Mouse (Mus musculus) testis, postnatal 14 days (tissue): ENCODE results near the gene Snx3.

ENCODE experiments used
- DNase-seq: peaks from one replicate; pipeline ENCODE4 v3.0.0; 2021; ENCODE audit warnings: low spot score

The Snx3 gene

DNA sequence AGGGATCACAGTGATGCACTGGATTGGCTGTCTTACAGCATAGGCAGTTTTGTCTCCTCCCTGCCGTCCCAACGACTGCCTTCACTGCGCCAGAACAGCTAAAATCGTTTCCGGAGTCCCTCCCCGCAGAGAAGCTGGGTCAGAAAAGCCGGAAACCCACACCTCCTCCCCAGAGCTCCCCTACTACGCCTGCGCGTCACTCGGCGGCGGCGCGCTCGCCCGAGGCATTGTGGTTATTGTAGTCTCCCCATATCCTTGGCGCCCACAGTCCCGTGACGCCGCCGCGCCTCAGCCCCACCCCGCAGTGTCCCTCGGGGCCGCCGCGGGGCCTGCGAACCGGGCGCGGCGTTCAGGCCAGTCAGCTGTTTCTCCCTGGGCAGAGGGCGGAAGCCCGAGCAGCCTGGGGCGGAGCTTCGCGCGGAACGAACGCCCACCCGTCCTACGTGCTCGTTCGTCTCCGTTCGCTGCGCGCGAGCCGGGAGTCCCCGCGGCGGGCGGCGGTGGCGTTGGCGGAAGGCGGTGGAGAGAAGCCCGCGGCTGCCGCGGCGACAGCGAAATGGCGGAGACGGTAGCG is at the start of gene Snx3:
Gene Snx3 (plus strand): TSS at position 256 of the 574 bp plus-strand sequence.
- peak; percentile 97 for DNase-seq

DNA sequence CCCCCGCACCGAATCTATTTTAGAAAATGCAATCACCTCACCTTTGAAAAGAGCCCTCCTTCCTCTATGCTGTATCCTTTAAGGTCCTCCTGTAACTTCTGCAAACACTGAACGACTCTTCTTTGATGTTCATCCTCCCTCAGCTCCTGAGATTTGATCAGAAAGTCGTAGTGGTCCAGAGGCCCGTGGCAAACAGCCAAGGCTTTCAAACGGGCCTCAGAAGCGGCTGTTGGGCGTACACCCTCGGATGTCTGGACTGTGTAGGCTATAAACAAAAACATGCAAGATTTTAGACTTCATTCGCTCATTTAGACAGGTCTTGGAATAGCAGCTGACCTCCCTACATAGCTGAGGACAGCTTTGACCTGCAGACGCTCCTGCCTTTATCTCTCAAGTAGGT is 47.6 kb upstream of the Snx3 start:
- no peak for DNase-seq

- DNase-seq, result no peak
These were observed 47.1 kb upstream of the Snx3 start for GRCm38 (mm10) chr10:42454690-42455089.

- no peak for DNase-seq
These were observed 45.8 kb upstream of the Snx3 start for GRCm38 (mm10) chr10:42455981-42456380.

DNA sequence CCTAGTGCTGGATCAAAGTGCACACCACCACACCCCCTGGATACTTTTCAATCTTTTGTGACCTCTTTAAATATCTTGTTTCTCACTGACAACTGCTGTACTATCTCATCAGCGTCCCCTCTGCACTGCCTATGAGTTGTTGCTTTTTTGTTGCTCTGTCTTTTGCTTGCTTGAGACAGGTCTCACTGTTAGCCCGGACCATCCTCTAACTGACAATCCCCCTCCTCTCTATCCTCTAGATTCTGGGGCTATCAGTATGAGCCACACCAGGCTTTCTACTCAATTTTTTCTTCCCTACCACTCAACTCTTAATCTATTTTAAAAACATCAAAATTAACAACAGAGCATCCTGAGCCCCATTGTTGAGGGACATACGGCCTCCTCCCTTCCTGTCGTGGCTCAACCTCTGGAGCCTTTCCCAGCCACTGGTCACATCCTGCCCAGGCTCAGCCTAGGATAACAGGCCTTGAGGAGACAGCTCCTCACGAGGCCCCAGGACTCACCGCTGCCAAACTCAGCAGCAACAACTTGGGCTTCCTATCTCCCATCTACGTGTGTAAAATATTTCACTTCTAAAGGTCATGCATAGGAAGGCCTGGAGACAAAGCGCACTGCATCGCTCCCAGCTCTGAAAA is 44.2 kb upstream of the Snx3 start:
- no peak for DNase-seq

GRCm38 (mm10) chr10:42464224-42464623 is 37.6 kb upstream of the Snx3 start:
- no peak for DNase-seq

- no peak for DNase-seq
These were observed 37.0 kb upstream of the Snx3 start for GRCm38 (mm10) chr10:42464805-42465204.

GRCm38 (mm10) chr10:42474946-42475514 is 26.8 kb upstream of the Snx3 start:
- no peak for DNase-seq

DNA sequence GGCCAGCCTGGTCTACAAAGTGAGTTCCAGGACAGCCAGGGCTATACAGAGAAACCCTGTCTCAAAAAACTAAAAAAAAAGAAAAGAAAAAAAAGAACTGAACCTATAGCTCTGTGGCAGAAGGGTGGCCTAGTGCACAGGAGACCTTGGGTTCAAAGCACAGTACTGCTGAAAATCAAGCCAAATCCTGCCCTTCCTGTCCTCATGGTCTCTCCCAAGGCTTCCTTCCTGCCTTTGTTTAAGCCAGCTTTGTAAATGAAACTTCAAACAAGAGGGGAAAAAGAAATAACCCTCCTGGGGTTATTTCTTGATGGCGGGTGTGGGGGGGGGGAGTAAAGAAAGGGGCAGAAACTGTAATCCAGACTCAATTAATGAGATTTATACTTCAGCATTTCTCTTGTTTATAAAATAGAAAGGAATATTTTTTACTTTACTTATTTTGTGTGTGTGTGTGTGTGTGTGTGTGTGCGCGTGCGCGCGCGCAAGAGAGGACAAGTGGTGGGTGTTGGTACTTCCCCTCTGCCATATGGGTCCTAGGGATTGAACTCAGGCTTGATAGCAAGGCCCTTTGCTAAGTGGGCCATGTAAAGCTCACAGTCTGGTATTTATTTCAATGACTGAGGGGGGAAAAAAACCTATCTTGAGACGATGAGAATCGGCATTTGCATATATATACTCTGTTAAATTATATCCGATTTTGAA is 24.9 kb upstream of the Snx3 start:
- DNase-seq, result no peak

DNA sequence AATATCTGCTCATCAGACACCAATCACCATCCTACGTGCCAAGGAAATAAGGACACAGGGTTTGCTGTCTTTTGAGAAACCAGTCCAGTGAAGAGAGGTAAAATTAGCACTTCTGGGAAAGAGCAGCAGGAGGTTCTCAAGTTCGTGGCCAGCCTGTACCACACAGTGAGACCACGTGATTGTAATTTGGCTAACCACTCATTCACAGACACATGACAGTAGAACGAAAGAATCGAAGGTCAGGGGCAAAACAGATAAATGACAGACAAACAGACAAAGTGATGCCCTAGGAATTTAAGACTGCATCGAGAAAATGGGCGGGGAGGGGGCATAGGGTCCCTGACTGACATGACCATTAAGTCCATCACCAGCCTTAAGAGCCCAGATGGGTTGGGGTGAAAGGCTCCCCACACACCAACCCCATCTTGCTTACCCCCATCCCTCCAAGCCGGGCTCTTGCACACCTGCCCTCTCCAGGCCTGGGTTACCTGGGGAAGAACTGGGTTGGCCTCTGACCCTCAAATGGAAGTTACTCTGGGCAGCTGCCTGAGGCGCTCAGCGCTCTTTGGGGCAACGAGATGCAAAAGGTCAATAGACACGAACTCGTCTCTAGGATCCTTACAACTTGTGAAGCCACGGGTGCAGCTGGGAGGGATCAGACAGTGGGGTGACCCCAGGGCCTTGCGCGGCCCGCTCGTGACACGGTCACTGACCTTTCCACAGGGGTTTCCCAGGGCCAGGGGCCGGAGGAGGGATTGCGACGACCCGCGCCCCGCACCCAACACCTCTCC is 24.1 kb upstream of the Snx3 start:
- DNase-seq, result no peak

GRCm38 (mm10) chr10:42478341-42478720 is 23.5 kb upstream of the Snx3 start, which contains the start of gene Afg1l:
Gene Afg1l, minus strand, starts transcription at chr10:42478565.
- peak; percentile 95 for DNase-seq

DNA sequence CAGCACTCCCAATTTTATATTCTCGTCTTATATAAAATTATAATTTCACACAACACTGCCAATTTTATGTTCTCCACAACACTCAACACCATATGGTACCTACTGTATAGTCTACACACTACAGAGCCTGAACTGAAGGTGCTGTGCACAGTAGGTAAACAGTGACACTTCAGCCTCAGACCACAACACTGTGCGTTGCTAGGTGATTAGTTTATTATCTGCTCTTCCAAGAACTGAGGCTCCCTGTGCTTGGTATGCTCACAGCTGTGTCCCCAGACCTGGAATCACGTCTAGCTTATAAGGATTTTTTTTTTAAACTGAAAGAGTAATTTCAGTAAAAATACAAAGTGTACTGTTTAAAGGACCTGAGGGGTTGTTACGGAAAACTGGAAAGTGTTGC is 21.1 kb upstream of the Snx3 start:
- no peak for DNase-seq

DNA sequence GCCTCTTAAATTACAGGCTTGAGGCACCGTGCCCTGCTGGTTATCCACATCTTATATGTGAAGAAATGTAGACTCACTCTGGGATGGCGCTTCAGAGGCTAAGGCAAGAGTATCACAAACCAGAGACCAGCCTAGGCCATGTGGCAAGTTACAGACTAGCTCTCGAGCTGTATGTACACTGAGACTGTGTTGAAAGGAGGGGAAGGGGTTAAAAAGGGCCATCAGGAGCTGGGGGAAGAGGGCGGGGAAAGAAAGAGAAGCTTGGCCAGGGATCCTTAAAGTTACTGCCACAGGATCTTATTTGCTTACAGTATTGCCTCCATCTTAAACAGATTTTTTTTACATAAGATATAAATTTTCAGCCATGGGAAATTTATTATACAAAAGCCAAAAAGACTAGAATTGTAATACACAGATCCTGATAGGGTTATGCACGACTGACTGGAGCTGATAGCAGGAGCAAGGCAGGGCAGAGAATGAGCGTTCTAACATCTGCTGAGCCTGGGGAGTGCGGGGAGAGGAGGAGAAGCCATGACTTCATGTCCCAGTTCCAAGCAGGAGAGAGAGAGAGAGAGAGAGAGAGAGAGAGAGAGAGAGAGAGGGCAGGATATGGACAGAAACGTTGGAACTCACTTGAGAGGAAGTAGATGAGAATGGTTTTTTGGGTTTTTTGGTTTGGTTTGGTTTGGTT is 13.1 kb upstream of the Snx3 start:
- no peak for DNase-seq

DNA sequence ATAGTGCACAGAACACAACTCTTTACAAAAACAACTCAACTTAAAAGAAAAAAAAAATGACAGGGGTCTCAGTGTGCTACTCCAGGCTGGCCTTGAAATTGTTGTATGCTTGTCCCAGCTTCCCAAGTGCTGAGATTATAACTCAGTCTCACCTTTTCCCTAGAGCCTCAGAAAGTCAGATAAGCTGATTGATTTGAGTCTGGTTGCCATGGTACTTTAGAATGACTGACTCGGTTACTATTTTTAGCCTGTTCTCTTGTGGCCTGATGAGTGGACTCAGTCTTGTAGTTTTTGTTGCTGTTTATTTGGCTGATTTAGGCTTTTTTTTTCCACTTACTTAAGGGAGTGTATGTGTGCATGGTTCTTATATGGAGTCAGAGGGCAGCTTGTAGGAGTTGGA is 10.7 kb upstream of the Snx3 start:
- DNase-seq, result no peak

DNA sequence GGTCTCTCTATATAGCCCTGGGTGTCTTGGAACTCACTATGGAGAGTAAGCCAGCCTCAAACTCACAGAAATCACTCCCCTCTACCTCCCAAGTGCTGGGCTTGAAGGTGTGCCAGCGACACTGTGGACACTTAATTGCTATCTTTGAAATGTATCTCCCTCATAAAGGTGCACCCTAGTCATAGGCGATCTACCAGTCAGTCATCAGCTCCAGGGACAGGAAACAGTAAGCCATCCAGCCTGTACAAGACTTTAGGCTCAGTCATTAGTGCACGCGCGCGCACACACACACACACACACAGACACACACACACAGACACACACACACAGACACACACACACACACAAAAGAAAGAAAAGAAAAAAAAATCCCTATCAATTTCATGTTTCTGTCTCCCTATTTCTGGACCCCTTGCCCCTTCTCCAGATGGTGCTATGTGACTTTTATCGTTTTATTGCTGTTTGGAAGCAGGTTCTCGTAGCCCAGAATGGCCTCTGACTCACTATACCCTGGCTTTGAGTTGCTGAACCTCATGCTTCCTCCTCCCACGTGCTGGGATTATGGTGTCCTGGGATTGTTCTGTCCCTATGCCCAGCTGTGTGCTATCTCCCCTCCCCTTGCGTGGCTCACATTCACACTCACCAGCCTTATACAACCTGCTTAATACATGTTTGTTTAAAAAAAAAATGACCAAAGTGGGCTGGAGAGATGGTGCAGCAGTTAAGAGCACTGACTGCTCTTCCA is 9.6 kb upstream of the Snx3 start:
- no peak for DNase-seq

- no peak for DNase-seq
These were observed 8.8 kb upstream of the Snx3 start for GRCm38 (mm10) chr10:42493000-42493399.

DNA sequence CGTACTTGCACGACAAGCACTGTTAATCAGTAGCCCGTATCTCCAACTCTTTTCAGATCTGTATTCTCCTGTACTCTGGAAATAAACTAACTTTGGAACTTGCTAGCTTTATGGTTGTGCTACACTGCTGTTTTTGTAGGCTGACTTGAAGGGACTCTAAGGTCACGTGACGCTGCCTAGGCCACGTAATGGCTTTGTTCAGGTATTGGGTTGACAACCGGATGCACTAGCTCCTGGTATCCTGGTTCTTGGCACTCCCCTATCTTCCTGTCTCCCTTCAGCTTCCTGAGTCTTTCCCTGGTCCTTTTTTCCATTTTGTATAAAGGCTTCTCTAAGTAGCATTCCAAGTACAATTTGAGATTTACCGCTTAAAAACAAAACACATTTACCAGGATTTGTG is 1.2 kb upstream of the Snx3 start:
- DNase-seq, result no peak

- no peak for DNase-seq
These were observed 669 bp upstream of the Snx3 start for GRCm38 (mm10) chr10:42501161-42501560.

DNA sequence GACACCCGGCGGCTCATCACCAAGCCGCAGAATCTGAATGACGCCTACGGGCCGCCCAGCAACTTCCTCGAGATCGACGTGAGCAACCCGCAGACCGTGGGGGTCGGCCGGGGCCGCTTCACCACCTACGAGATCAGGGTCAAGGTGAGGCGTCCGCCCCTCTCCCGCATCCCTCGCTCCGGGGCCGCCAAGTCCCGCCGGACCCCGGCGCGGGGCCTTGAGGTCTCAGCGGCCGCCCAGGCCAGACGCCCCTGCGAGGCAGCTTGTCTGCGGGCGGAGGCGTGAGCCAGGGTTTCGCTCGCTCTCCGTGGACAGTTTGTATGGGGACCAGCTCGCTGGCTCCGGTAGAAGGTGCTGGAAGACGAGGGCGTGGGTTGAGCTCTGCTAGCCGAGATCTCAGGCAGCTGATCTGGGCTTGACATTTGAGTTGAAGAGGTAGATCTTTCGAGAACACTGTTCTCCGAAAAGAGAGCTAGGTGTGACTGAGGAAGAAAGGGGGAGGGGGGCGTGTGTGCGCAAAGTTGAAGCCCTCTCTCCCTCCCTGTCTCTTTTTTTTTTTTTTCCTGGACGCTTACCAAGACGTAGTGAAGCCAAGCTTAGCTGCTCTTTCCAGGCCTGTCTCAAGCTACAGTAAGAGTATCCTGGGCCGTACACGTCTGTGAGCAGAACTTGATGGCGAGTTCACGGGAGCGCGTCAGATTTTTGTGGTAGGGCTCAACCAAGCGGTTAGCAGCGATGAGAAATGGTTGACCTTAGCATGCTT is 700 bp downstream of the Snx3 start:
- DNase-seq, result no peak

GRCm38 (mm10) chr10:42504096-42504710 is 2.4 kb downstream of the Snx3 start:
- DNase-seq, result no peak
